Mouse (Mus musculus): ENCODE results near the gene Fam53b.

DNA sequence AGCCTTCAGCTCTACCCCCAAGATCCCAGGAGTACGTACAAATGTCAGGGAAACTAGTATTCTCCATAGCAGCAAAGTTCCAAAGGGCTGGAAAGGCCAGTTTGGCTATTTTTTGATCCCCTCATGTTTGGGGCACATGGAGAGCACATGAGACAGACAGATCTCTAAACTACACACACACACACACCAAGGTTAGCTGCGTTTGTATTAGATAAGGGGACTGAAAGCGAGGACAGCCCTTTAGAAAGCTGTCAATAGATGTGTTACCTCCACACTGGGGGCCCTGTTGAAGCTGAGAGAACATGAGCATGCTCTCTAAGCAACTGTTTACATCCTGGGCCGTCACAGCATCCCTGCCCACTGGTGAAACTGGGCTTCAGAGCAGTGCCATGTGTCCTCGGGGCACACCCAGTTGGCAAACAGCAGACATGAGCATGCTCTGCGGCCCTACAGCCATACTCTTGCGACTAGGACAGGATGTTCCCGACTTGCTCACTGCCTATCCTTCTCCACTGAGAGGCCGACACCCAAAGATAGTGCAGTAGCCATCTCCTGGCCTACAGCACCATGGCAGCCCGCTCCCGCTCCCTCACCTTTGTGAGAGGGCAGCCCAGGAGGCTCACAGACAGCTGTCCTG, 47.3 kb downstream of the Fam53b start:
- TF ChIP-seq CTCF (conservative IDR thresholded peaks at IDR 0.05 in 1 of 2, IDR thresholded peaks at IDR 0.05 in 1 of 2; ENCODE audit: low read depth in 2 of 2, low read length in 2 of 2) (no peak), EP300 (IDR thresholded peaks at IDR 0.05; ENCODE audit: low read length) (no peak), POLR2A (IDR thresholded peaks at IDR 0.05; ENCODE audit: low read depth, low read length) (no peak), HCFC1 (IDR thresholded peaks at IDR 0.05; ENCODE audit: low read depth, low read length) (no peak), MAFK (IDR thresholded peaks at IDR 0.05; ENCODE audit: insufficient replicate concordance, low read length) (no peak), UBTF (IDR thresholded peaks at IDR 0.05; ENCODE audit: low read depth, low read length) (no peak), IRF4 (IDR thresholded peaks at IDR 0.05; ENCODE audit: low read depth, low read length) (no peak), ZKSCAN1 (IDR thresholded peaks at IDR 0.05; ENCODE audit: borderline replicate concordance, low read depth, low read length) (no peak), USF2 (conservative IDR thresholded peaks at IDR 0.05; ENCODE audit: low read depth, low read length) (no peak), NELFE (IDR thresholded peaks at IDR 0.05; ENCODE audit: low read depth, low read length) (no peak)

Measured in CH12.LX (cell line).